In the genomic region with DNA sequence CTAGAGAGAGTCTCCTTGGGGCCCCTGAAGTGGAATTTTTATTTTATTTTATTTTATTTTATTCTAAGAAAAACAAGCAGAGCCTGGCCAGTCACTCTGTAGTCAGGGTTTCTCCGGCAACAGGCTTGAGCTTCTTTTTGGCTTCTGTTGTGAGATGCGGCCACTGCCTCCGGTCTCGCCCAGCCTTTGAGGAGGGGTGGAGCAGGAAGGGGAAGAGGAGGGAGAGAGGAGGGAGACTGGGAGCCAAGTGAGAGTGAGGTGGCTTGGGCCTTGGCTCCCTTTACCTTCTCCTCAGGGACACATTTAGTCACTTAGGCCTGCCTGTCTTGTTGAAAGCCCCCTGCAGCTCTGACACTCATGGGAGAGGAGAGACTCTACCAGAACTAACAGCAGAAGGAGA, we compare ENCODE assay signal across 8 mouse cellular contexts.
A peak's percentile ranks its signal among the peaks of the same experiment; 100 is the strongest.
DNase-seq lines count a peak whose midpoint lies in the region; ATAC-seq and TF ChIP-seq lines count a peak whose summit lies in the region.

No protein-coding gene starts in this region.

- H3K9me3 ChIP-seq in heart, embryonic 10.5 days, result no peaks in the 10 kb centered on the region
- H3K9me3 ChIP-seq in heart, embryonic 15.5 days (replicated peaks), result no peaks in the 10 kb centered on the region

- TF ChIP-seq CTCF in heart, adult 2 months (IDR thresholded peaks at IDR 0.05), result no peak
- no peak for TF ChIP-seq CTCF in brain, embryonic 14.5 days (IDR thresholded peaks at IDR 0.05; ENCODE audit: borderline replicate concordance, extremely low read depth, insufficient read depth, insufficient read length)

- H3K79me2 ChIP-seq in heart, adult 2 months (replicated peaks; ENCODE audit: control insufficient read depth, insufficient read depth, low read length), result no peaks in the 10 kb centered on the region

- 47% methylated on average over 4 of the region's 4 CpGs for WGBS in heart, adult 2 months
- WGBS in heart, embryonic 10.5 days, result 49% methylated on average over 4 of the region's 4 CpGs
- WGBS in heart, embryonic 15.5 days, result 64% methylated on average over 4 of the region's 4 CpGs

- intact Hi-C loops in heart, adult 2 months (cut with DNase I), result loop anchor here (2.0 to 10.0 kb wide), 4 partner anchors 53 to 427 kb away; a partner anchor contains a TSS
- intact Hi-C loops in left cerebral cortex, postnatal 4 days (cut with DNase I), result loop anchor here (5.0 kb wide), 1 partner anchor 155 kb away; no protein-coding TSS in a partner anchor

- H3K4me1 ChIP-seq in heart, adult 2 months (ENCODE audit: control insufficient read depth, insufficient read depth, low read length), result peaks cover 2% of the 10 kb centered on the region; the same call in 1 of the 2 replicates
- H3K4me1 ChIP-seq in heart, embryonic 10.5 days, result peaks cover 45% of the 10 kb centered on the region
- peaks cover 23% of the 10 kb centered on the region for H3K4me1 ChIP-seq in heart, embryonic 15.5 days (replicated peaks)

- peak overlapping the region; percentile 89 for H3K4me2 ChIP-seq in heart, embryonic 15.5 days

- peak overlapping the region; percentile 56 for H3K4me3 ChIP-seq in heart, adult 2 months
- H3K4me3 ChIP-seq in heart, embryonic 10.5 days, result no peak overlapping the region
- H3K4me3 ChIP-seq in heart, embryonic 15.5 days, result peak overlapping the region; percentile 60

- H3K27ac ChIP-seq in heart, adult 2 months, result peak overlapping the region; percentile 79
- no peak overlapping the region for H3K27ac ChIP-seq in heart, embryonic 10.5 days
- no peak overlapping the region for H3K27ac ChIP-seq in heart, embryonic 15.5 days

- DNase-seq in heart, adult 2 months, result peak; percentile 68 to 69
- DNase-seq in heart, embryonic 10.5 days (ENCODE audit: low spot score), result no peak
- DNase-seq in brain, embryonic 14.5 days (ENCODE audit: low read depth), result peak; percentile 34
- DNase-seq in lung, postnatal 36 days, result peak; percentile 43
- no peak for DNase-seq in thymus, postnatal 36 days
- no peak for DNase-seq in left cerebral cortex, postnatal 4 days
- DNase-seq in left cerebral cortex, adult 9 months (ENCODE audit: low spot score in 2 of 2), result no peak

- 0 out of 2 replicates have a peak, but pooled peaks have one; percentile 45 for TF ChIP-seq EP300 in heart, adult 2 months (IDR thresholded peaks at IDR 0.05; ENCODE audit: insufficient read depth, low read depth, low read length)

- H3K27me3 ChIP-seq in heart, adult 2 months (ENCODE audit: control insufficient read depth, insufficient read depth, low read length), result no peaks in the 10 kb centered on the region
- no peaks in the 10 kb centered on the region for H3K27me3 ChIP-seq in heart, embryonic 10.5 days (ENCODE audit: insufficient read depth, poor library complexity, severe bottlenecking)
- H3K27me3 ChIP-seq in heart, embryonic 15.5 days, result no peaks in the 10 kb centered on the region

- no peak for ATAC-seq in heart, embryonic 15.5 days (replicated peaks; ENCODE audit: insufficient number of reproducible peaks, insufficient read depth, low FRiP score, low read depth)

- H3K9ac ChIP-seq in heart, adult 2 months (ENCODE audit: low read depth, low read length), result peak overlapping the region; percentile 16; the same call in 1 of the 2 replicates
- H3K9ac ChIP-seq in heart, embryonic 15.5 days, result no peak overlapping the region

- H3K36me3 ChIP-seq in heart, adult 2 months (ENCODE audit: control insufficient read depth, insufficient read depth, low read length), result no peaks in the 10 kb centered on the region
- H3K36me3 ChIP-seq in heart, embryonic 10.5 days, result no peaks in the 10 kb centered on the region
- H3K36me3 ChIP-seq in heart, embryonic 15.5 days, result no peaks in the 10 kb centered on the region

- peak; percentile 57; the same call in 1 of the 2 replicates for TF ChIP-seq POLR2A in heart, adult 2 months (IDR thresholded peaks at IDR 0.05; ENCODE audit: insufficient read depth, low read depth, low read length)
- TF ChIP-seq POLR2A in brain, embryonic 14.5 days (IDR thresholded peaks at IDR 0.05; ENCODE audit: borderline replicate concordance, extremely low read depth, insufficient read depth, insufficient read length, poor library complexity, severe bottlenecking), result no peak

Comparison
In these comparisons a context has a peak if more than half of its experiments do, and no peak if none do; other contexts are left out.
1. DNase-seq: peak in heart, adult 2 months (2 of 2), brain, embryonic 14.5 days (single experiment) and lung, postnatal 36 days (single experiment); none in heart, embryonic 10.5 days (single experiment), thymus, postnatal 36 days (0 of 2), left cerebral cortex, postnatal 4 days (single experiment) and left cerebral cortex, adult 9 months (0 of 2).